Mouse (Mus musculus) adrenal gland, postnatal 4 days (tissue): Measurements from ENCODE around the gene Timeless. TPM values are rescaled to one million over a fixed set of nuclear protein-coding genes. Genes with fewer than 3 reads are reported as not detected.
"Not testable (repeated sequence)": the region's sequence is repeated elsewhere in the genome, so short reads cannot be mapped to it uniquely, and the experiment has no call there.

Experiments used
- DNase-seq, 2 experiments: peaks; one replicate each; pipeline ENCODE4 v3.0.0; 2021 to 2022; ENCODE audit warnings: low spot score in 2 of 2, mixed read lengths in 2 of 2
- total RNA-seq, 2 experiments: library from RNA; stranded (reverse); gene quantifications; 2 replicates each; pipeline ENCODE4 v1.2.3; 2021

The Timeless gene
- total RNA-seq, 2 experiments from 2014 or later, result 28.4 to 34.0 TPM

DNA sequence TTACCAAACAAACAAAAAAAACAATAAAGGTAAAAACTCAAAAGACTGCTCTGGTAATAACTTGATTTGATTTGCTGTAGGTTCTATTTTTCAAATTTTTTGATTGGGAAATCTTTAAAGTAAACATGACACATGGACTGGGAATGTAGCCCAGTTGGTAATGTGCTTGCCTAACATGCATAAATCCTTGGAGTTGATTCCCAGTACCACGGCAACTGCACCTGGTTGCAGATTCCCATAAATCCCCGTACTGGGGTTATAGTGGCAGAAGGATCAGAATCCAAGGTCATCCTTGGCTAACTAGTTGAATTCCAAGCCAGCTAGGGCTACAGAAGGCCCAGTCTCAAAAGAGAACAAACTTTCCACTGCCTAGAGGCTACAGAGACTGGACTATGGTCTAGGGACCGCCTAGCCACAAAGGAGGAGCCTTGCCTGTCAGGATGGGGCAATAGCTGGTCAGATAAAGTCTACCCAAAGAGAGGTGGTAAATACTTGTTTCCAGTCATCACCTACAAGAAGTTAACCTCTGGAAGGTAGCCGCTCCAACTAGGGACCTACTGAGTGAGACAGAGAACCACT lies 21.9 kb downstream of the Timeless start, which contains the start of gene Apon:
Gene Apon (plus strand): TSS at position 420 of the 579 bp plus-strand sequence.
- no peak for DNase-seq

DNA sequence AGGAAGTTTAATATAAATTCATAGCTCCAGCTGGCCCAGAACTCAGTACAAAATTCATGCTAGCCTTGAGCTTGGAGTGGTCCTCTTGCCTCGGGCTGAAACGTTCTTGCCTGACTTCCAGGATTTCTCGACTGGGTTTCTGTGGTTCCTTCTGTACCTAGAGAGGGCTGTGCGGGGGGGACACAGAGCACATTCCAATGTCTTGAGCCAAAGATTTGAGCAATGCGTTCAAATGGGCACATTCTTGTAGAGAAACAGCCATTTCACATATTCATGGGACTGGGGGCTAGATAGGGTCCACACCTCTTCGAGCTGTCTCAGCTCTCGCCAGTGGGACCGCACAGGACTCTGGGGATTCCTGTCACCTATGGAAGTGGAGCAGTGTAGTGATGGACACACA lies 24.1 kb downstream of the Timeless start:
- no peak for DNase-seq

DNA sequence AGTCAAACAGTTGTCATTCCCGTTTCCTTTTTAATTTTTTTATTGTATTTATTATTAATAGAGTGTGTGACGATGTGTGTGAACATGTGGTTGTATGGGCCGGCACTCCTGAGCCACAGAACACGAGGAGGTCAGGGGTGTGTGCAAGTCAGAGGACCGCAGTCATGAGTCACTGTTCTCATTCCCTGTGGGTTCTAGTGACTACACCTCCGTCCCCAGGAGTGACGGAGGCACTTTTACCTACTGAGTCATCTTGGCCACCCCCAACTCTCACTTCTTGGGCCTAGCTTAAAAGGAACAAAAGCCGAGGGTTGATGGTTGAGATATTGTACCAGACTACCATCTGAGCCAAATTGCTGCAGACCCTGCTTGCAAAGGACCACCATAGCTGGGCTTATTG lies 24.5 kb downstream of the Timeless start:
- DNase-seq, result no peak

DNA sequence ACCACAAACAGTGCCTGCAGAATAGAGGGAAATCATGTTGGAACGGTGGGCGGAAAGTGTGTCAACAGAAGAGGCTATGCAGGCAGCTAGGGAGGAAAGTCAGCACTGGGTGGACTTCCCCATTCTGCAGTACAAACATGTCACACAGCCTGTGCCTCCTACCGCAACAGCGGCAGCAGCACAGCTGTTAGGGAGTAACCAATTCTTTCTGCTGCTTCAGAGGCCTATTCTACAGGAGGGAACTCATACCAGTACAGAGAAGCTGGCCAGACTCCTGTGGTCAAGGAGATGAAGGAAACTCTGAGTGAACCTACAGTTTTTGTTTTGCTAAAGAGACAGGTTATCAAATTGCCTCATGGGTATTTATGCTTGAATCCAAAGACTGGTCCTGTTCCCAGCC lies 27.1 kb downstream of the Timeless start:
- no peak for DNase-seq

DNA sequence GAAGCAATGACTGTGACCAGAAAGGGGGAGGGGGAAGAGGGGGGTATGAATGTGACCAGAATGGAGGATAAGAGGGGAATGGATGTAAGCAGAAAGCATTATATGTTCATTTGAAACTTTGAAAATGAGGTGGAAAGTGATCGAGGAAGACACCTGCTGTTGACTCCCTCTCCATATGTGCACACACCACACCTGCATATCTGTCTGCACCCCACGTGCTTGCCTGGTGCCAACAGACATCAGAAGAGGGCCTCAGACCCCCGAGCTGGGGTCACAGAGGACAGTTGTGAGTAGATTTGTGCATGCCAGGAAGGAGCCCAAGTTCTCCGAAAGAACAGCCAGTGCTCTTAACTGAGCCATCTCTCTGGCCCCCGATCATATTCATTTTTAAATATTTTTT lies 28.1 kb downstream of the Timeless start:
- no peak for DNase-seq

DNA sequence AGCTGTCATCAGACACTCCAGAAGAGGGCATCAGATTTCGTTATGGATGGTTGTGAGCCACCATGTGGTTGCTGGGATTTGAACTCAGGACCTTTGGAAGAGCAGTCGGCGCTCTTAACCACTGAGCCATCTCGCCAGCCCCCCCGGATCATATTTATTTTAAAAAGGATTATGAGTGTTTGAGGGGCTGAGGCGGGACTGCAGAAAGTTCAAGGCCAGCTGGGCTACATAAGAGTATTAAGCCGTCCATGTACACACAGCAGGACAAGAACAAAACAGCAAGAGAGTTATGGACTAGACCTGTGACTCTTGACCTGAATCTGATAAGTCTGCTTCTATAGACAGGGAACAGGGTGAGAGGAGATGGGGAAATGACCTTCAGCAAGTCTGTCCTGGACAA lies 28.5 kb downstream of the Timeless start:
- DNase-seq, result not testable (repeated sequence)

DNA sequence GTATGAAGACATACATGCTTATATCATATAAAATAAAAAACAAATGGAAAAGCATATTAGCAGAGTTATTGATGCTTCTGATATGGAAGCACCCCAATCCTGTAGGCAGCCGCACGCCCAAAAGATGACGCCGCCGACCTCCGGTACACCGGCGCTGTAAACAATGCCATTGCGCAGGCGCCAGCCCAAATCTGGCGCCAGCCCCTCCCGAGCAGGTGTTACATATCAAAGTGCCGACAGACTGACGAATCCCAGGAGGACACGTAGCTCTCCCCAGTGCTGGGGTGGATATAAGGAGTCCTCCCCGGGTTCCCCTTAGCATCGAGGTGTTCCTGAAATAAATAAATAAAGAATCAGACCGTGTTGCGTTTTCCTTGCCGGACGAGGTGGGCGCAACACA lies 30.4 kb downstream of the Timeless start:
- DNase-seq, result no peak

DNA sequence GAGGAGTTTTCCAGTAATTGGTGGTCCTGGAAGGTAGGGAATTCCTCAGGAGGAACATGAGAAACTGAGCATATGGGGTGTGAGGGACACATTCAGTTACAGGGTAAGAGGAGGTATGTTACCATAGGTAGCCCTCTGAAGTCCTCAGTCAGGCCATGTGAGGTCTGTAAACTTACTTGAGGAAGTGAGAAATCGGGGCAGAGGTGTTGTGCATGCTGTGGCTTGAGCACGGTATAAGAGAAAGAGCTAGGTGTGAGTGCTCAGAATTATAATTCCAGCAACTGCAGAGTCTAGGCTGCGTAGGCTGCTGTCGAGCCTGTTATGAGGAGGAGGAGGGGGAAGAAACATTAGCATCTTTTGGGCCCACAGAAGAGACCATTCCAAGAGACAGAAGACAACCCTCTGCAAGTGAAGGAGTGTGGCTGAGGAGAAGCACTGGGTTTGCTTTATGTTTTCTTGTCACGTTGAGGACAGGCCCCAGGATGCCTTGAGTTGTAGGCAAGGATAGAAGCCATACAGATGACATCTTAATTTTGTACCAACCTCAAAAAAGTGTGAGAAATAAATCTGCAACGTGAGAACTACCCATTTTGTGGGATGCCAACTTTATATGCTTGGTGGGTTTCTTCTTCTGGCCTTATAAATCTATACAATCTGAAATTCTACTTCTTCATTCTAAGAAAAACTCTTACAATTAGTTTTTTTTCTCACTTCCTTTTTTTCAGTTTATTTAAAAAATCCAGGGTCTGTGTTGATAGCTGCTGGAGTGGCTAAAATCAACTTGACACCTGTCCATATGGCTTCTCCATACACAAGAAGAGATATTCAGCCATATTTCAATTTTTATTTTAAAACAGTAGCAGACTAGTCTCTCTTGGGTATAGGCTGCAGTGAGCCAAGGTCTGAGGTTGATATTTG lies 31.8 kb downstream of the Timeless start:
- DNase-seq, result no peak

DNA sequence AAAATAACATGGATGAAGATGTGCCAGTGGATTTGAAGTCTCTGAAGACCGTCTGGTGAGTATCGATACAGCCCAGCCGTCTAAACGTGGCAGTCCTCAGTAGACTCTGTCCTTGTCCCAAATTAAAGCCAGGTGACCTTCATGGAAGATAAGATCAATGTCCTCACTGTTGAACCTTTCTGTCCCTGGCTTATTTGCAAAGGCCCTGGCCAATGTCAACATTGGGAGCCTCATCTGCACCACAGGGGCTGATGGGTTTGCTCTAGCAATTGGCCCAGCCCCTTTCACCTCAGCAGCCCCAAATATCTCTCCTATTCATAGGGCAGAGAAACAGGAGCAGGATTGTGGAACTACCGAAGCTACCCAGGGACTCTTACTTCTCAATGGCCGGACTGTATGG lies 36.5 kb downstream of the Timeless start, which contains the start of gene Apof:
Gene Apof (plus strand): TSS at position 301 of the 400 bp plus-strand sequence.
- no peak for DNase-seq

DNA sequence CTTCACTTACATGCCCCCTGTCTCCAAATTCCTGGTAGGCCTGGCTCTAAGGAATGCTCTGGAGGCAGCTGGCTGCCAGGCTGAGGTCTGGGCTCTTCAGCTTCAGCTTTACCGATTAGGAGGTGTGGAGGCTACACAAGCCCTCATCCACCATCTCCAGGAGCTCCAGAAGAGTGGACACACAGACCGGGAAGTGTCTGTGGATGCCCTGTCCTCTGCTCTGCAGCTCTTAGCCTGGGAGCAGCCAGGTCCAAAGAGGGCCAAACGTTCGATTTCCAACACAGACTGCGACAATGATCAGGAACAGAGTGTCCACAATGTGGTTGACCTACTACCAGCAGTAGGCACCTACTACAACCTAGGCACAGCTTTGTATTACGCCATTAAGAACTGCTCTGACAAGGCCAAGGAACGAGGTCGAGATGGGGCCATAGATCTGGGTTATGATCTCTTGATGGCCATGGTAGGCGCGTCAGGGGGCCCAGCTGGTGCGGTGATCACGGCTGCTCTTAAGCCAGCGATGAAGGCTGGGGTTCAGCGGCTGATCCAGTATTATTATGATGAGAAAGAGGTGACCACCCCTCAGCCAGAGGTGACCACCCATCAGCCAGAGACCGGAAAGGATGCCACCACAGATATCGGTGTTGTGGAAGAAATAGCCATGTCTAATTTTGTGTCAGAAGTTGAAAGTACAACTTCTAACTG lies 37.5 kb downstream of the Timeless start:
- DNase-seq, result no peak

DNA sequence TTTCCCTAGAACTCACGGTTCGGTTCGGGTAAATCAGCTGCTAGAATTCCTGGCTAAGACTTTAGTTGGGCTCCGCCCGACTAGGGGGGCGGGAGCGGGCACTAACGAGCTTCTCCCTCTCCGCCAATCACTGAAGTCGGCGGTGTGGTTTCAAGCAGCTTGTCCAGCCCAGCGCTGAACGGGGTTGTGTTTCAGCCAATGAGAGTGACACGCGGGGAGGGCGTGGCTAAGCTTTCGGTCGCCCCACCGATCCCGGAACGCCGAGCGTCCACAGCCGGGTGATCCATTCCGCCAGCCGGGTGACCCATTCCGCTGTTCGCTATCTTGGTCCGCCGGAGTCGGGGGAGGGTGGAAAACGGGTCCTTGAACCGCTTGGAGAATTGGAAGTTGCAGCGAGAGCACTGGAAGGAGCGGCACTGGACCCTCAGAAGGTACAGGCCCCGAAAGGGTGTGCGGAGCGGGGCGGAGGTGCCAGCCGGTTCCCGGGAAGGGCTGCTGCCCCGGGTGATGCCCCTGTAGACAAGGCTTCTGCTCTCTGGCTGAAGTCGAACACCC lies 38.5 kb downstream of the Timeless start, which contains the start of gene Stat2:
Gene Stat2 (plus strand): TSS at position 273 of the 555 bp plus-strand sequence.
- DNase-seq, result peak; percentile 77 to 95

DNA sequence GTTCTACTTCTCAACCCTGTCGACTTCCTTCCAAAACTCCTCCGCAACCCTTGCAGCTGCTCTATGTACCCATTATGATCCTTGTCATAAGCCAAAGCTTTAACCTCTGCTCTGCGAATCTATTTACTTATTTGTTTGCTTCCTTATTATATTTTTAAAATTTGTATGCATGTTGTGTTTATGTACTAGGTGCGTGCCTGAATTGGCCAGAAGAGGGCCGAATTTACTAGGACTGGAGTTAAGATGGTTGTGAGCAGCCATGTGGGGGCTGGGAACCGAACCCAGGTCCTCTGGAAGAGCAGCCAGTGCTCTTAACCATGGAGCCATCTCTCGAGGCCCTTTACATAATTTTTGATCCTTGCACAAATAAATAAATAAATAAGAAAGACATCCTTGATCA lies 39.0 kb downstream of the Timeless start:
- DNase-seq, result no peak

DNA sequence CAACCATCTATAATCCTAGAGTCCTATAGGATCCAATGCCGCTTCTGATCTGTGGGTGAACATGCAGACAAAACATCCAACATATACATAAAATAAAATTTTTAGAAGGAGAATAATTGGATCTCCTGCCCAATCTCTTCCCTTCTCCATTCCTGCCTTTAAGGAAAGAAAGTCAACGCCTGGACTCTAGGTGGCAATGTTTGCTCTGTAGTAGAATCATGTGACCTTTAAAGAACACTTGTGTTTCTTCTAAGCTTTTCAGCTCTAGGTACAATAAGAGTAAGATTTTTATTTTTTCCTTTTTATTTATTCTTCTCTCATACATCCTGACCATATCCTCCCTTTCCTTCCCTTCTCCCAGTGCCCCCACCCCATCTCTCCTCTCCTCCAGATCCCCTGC lies 40.0 kb downstream of the Timeless start:
- DNase-seq, result no peak

DNA sequence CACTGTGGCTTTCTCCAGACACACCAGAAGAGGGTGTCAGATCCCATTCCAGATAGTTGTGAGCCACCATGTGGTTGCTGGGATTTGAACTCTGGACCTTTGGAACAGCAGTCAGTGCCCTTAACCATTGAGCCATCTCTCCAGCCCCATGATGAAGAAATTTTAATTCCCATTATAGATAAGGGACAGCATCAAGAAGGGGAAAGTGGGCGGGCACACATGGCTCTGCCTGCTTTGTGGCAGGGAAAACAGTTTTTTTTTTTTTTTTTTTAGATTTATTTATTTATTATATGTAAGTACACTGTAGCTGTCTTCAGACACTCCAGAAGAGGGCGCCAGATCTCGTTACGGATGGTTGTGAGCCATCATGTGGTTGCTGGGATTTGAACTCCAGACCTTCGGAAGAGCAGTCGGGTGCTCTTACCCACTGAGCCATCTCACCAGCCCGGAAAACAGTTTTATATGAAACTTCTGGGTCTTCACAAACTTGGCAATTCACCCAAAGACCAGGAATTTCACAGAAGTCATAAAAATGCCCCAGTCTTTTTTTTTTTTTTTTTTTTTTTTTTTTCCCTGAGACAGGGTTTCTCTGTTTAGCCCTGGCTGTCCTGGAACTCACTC lies 41.1 kb downstream of the Timeless start:
- not testable (repeated sequence) for DNase-seq

DNA sequence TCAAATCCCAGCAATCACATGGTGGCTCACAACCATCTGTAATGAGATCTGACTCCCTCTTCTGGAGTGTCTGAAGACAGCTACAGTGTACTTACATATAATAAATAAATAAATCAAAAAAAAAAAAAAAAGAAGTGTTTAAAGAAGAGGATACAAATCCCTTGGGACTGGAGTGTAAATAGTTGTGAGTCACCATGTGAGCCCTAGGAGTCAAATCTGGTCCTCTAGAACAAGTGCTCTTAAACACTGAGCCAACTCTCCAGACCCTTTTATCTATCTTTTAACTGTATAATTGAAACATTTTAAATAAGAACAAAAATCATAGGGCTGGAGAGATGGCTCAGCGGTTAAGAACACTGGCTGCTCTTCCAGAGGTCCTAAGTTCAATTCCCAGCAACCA lies 43.5 kb downstream of the Timeless start:
- DNase-seq, result not testable (repeated sequence)

DNA sequence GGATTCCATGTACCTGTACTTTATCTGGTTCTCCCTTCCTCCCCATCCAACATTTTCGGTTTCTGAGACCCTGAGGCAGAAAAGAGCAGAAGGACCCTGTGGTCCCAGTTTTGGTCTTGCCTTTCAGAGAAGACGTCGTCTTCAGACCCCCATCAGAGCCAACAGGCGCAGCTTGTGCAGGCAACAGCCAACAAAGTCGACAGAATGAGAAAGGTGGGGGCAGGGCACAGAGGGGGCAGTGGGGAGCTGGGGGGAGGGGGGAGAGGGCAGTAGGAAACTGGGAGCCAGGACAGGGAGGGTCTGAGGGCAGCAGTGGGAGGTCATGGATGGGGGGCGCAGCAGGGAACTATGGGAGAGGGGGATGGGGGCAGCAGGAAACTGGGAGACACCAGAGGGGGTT lies 46.3 kb downstream of the Timeless start:
- DNase-seq, result no peak

DNA sequence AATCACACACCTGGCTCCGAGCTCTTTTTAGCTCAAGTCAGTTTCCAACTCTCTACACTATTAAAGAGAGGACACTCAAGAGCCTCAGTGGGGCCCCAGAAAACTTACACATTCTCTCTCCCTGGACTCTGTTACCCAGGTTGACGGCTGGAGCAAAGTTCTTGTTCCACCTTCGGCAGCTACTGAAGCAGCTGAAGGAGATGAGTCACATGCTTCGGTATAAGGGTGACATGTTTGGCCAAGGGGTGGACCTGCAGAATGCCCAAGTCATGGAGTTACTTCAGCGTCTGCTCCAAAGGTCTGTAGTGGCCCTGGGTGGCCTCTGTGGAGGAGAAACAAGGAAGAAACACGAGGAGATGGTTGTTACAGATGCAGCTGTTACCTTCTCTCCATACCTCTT lies 49.1 kb downstream of the Timeless start:
- no peak for DNase-seq

DNA sequence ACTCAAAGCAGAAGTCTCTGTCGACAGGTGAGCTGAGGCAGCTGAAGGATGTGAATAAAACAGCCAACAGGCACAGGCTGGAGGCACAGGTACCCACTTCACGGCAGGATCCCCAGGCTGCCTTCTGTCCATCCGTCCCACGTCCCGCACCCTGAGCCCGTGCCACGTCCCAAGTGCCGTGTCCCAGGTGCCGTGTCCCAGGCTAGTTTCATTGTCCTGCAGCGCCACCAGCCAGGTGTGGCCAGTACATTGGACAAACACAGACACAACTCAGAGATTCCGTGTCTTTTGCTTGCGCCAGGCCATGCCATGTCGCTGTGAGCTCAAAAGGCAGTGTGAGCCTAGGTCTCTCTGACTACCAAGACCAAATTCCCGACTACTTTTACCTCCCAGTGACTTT lies 49.8 kb downstream of the Timeless start:
- DNase-seq, result no peak

DNA sequence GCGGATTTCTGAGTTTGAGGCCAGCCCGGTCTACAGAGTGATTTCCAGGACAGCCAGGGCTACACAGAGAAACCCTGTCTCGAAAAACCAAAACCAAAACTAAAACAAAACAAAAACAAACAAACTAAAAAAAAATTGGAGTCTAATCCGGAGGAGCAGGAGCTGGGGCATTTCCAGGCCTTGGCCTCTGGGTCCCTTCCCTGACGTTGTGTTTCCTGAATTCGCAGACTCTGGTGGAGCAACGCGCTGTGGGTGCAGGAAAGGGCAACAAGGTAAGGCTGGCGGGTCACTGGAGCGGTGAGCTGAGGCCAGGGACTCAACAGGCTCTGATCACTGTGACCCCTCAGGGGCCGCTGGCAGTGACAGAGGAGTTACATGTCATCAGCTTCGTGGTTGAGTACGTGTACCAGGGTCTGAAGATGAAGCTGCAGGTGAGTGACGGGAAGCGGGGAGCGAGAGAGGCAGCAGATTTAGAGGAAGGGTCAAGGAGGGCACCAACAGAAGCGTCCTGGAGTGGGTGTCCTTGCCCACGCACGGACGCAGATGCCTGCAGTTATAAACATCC lies 51.1 kb downstream of the Timeless start:
- no peak for DNase-seq
